Mouse (Mus musculus): ENCODE results near the gene Prpf39.

The Prpf39 gene

DNA sequence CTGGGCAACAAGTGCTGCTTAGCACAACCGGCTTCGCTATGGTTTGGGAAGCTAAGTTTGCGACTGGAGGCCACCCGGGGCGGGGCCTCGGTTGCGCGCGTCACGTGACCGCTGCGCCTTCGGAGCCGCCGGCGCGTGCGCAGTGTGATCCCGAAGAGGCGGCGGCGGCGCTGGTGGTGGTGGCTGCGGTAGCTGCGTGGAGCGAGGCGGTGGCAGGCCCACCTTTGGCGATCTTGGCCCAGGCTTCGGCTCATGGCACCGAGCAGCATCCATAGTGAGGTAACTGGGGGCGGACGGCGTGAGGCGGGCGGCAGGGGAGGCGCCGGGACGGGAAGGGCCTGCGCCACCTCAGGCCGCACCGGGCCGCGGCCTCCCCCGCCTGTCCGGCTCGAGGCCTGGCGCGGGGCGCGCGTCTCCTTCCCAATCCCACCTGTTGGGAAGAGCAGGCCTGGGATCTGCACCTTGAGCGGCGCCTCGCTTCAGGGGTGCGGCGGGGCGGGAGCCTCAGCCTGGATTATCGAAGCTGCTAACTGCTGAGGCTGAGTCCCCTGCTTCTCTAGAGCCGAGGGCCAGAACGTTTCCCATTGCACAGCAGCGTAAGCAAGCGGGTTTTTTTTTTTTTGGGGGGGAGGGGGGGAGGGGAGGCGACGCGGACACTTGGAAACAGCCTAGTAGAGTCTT, at the start of gene Prpf39:
TSS of gene Prpf39 (plus strand) at position 144 of the 681 bp plus-strand sequence.
- peak; percentile 92 for DNase-seq

GRCm38 (mm10) chr12:65007725-65008124, 28.4 kb upstream of the Prpf39 start:
- no peak for DNase-seq

DNA sequence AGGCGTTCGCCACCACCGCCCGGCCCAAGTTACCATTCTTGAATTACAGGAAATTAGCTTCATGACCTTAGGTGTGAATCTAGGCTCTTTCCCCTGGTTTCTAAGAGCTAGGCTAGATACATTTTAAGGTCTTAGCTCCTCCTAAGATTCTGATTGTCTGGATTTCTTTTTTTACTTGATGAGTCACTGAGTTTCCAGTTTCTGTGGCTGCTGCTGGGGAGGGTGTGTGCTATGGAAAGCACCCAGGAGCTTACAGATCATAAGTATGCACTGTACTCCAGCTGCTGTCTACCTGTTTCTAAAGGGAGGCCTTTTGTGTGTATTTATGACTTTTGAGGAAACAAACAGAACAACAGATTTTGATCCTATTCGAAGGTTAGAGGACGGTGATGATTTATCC, 13.3 kb upstream of the Prpf39 start:
- DNase-seq = no peak

DNA sequence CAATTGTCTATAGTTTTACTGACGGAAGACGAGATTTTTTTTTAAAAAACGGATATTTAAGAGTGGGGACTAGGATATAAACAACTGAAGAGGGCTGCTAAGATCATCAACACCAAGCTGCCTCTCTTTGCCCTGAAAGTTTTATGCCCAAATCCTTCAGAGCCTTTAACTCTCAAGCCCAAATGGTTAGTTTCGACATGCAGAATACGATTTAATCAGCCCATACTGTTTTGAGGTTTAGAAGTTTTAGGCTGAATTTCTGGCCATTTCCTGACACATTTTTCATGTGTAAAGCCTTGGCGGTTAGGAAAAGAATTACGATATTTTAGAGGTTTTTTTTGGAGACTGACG, 319 bp upstream of the Prpf39 start:
- no peak for DNase-seq

DNA sequence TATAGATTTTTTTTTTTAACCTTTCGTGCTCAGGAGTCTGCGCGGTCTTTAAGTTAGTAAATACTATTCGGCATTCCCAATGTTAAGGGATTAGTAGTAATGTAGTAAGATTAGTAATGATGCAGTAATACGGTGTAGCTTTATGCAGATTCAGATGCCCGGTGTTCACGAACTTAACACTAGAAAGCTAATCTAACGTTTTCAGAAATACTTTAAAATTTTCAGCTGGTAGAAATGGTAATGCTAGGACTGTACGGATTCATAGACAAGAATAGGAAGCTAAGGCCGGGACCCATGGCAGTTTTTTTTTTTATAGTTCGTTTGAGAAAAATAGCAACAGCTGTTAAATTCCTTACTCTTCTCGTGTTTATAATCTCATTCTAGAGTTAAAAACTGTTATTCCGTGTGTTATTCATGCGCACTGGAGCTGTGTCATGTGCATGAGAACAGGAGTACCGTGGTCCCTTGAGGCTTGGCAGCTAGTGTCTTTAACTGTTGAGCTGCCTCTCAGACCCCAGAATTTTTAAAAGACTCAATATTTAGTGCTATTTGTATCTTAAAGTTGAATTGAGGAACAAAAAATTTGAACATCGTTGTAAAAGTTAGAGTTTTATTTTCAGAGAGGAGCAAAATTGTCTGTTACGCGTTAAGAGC, 886 bp downstream of the Prpf39 start:
- DNase-seq = peak; percentile 13

- DNase-seq = no peak
Observed at GRCm38 (mm10) chr12:65037546-65037937, 1.4 kb downstream of the Prpf39 start.

GRCm38 (mm10) chr12:65048799-65049198, 12.7 kb downstream of the Prpf39 start:
- no peak for DNase-seq

- no peak for DNase-seq
Observed at GRCm38 (mm10) chr12:65058203-65058602, 22.1 kb downstream of the Prpf39 start.

DNA sequence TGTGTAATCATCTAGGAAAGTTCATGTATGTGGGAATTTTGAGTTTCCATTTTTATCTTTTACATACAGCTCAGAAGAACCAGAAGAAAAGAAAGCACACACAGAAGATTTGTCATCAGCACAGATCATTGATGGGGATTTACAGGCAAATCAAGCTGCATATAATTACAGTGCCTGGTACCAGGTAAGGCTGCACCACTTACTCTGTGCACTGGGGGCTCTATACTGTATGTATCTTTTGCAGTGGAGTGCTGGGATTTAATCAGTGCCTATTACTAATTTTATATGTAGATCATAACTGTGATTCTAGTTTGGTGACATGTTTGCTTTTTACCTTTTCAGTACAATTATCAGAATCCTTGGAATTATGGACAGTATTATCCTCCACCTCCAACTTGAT, 24.9 kb downstream of the Prpf39 start:
- DNase-seq = no peak

GRCm38 (mm10) chr12:65065241-65065640, 29.1 kb downstream of the Prpf39 start:
- DNase-seq = no peak

- DNase-seq = no peak
Observed at GRCm38 (mm10) chr12:65066234-65066633, 30.1 kb downstream of the Prpf39 start.

- no peak for DNase-seq
Observed at GRCm38 (mm10) chr12:65068409-65068808, 32.3 kb downstream of the Prpf39 start.

GRCm38 (mm10) chr12:65072911-65073610, 36.9 kb downstream of the Prpf39 start:
- DNase-seq = no peak

- peak; percentile 98 for DNase-seq
Observed at GRCm38 (mm10) chr12:65073611-65074178, 37.6 kb downstream of the Prpf39 start, which contains the start of gene Fkbp3. TSS of gene Fkbp3 (minus strand) at chr12:65074007.

DNA sequence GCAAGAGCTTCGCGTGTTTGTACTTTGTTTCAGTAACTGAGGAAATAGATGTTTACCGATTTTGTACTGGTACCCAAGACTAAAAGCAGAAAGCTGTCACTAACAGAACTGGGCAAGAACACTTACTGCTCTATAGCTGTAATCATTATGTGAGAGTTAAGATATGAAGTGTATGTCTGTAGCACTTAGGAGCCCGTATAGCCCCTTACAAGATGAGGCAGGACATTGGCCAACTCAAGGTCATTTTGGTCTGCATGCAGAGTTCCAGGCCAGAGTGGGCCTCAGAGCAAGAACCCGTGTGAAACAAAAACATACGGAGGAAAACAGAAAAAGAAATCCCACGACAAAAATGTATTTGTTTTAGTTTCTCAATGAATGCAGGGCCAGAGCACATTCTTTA, 38.5 kb downstream of the Prpf39 start:
- no peak for DNase-seq

- peak; percentile 92 for DNase-seq
Observed at GRCm38 (mm10) chr12:65075085-65075732, 39.1 kb downstream of the Prpf39 start, which contains the start of gene Fancm. TSS of gene Fancm (plus strand) at chr12:65075603.

DNA sequence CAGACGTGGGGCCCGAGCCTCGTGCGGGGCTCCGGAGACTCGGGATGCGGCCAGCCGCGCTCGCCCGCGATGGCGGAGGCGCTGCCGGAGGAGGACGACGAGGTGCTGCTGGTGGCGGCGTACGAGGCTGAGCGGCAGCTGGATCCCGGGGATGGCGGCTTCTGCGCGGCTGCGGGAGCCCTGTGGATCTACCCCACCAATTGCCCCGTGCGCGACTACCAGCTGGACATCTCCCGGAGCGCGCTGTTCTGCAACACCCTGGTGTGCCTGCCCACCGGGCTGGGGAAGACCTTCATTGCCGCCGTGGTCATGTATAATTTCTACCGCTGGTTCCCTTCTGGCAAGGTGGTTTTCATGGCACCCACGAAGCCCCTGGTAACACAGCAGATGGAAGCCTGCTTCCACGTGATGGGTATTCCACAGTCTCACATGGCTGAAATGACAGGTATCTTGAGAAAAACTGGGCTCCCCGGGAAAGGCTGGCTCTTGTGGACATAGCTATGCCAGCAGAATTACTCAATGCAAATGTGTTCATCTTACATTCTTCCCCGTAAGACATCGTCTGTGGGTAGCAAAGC, 39.7 kb downstream of the Prpf39 start:
- no peak for DNase-seq

GRCm38 (mm10) chr12:65076906-65077305, 40.8 kb downstream of the Prpf39 start:
- DNase-seq = peak; percentile 10

DNA sequence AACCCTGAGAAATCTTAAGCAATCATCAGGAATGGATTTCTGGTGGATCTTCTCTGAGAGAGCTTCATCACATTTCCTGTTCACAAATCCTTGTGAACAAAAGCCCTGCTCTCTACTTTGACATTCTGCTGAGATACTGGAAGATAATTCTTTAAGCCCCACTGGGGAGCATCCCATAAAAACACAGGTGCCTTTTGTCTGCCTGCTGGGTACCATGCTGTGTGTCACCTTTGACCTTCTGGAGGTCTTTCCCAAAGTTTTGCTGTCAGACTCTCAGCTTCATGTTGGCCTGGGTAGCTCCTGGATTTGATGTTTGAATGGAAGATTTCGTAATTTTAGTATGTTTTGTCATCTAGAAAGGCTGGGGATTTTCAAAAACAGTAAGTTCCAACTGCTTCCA, 72.6 kb downstream of the Prpf39 start:
- no peak for DNase-seq

DNA sequence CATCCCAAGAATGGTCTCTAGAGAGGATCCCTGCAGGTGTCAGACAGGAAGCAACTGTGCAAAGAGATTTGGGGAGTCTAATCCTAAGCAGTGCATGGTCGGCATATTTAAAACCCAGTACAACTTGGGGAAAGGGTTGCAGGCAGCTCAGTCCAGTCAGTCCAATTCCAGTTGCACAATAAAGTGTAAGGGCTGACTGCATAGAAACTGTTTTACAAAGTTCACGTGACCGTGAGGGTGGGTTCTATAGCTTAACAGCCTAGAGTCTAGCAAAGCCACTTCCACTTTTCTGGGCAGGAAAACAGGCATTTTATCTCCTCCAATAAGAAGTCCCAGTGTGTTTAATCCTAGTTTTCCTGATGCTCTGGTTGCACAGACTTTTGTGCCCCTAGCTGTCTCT, 75.4 kb downstream of the Prpf39 start:
- DNase-seq = no peak

DNA sequence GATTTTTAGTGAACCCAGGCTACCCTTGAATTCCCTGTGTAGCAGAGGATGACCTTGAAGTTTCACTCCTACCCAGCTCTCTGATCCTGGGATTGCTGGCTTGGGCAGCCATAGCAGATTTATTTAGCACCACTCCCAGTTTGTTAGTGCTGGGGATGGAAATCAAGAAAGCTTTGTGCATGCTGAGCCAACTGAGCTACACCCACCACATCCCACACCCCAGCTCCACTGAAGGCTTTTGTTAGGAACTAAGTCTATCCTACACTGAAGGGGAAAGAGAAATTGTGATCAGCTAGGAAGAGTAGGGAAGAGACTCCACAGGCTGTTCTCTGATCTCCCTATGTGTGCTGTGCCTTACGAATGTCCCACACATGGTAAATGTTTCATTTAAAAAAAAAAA, 76.7 kb downstream of the Prpf39 start:
- DNase-seq = no peak

All from liver (tissue).